Mouse (Mus musculus) fibroblast of lung, adult 2 months (primary cell): ENCODE measurements around the gene Efr3b.

Source experiments
- DNase-seq: peaks from one replicate; pipeline ENCODE4 v3.0.0-alpha.2; 2011; ENCODE audit warnings: low read depth

Gene Efr3b

DNA sequence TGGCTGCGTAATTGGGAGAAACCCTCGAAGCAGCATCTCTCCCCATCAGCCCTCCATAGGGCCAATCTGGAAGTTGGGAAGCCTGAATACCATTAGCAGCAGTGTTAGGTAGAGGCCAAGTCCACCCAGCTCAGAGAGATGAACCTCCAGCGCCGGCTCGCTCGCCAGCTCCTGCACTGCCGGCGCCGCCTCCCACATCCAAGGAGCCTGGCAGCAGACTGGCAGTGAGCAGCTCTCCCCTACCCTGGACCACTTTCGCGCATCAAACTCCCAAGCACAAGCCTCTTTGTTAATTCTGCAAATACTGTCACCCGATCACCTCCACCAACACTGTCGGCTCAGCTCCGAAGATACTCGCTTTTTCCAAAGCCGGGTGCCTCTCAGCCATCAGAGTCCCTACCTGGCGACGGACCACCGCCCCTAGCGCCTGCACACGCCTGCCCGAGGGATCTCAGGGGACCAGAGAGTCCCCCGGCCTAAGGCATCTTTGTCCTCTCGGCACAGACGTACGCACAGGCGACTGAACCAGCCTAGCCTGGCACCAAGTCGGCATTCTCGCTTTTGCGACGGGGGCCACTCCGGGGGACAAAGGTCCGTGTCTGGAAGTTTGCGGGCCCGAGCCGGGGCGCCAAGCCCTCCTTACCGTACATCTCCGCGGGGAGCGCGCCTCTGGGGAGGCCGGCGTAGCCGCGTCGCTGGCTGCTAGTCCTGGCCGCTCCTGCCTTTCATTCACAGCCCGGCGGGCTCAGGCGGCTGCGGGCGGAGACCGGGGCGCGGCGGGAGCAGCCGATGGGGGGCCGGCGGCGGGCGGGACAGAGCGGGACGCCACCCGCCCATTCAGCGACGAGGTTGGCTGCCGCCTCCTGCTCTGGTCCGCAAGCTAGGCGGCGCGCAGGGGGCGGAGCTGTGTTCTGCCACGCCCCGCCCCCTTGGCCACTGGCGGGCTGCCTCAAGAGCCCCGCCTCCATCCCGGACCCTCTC lies at the start of gene Efr3b:
Gene Efr3b, minus strand, starts transcription at position 855 of the 981 bp plus-strand sequence.
- peak; percentile 24 for DNase-seq

DNA sequence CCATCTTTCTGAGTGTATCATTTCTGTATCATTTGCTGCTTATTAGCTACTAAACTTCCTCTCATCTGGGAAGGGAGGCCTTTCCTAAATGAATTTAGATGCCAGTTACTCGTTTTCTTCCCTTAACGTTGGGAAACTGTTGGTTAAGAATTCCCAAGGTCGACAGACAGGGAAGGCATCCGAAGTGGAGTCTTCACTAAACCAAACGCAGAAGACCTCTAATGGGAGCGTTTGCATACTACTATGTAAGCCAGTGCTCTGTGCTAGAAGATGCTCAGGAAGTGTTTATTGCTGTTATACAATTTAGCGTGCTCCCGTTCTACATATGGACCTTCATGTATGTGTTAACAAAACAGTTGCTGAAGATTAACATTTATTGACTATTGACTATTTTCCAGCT lies 44.7 kb upstream of the Efr3b start:
- no peak for DNase-seq

DNA sequence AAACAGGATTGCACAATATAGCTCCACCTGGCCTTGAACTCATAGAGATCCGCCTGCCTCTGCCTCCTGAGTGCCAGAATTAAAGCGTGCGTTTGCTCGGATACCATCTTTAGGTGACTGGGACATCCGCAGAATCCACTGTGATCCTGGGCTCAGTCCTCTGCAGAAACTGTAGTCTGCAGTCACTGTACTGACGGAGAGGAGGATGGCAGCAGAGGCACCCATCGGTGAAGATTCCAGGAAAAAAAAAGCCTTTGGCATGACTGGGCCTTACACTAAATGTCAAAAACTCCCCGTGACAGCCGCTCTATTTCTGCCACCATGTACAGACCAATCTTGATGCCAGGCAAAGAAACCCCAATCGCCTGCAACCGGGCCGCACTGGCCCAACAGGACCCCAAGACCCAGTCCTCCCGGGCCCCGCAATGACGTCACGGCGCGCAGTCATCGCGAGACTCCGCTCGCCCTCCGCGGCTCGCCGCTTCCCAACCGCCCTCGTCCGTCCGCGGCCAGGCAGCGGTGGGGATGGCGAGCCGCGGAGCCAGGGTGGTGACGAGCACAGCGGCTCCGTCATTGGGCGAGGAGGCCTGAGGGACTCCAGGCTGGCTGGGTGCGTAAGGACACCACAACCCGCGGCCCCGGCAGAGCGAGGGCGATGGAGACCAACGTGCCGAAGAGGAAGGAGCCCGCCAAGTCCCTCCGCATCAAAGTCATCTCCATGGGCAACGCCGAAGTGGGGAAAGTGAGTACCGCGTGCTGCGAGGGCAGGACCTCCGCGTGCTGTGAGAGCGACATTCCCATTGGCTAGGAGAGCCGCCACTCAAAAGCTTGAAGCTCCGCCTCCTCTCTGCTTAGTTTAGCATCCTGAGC lies 43.7 kb upstream of the Efr3b start, which contains the start of gene Dnajc27:
Gene Dnajc27, plus strand, starts transcription at position 452 of the 870 bp plus-strand sequence.
- DNase-seq: peak; percentile 93

DNA sequence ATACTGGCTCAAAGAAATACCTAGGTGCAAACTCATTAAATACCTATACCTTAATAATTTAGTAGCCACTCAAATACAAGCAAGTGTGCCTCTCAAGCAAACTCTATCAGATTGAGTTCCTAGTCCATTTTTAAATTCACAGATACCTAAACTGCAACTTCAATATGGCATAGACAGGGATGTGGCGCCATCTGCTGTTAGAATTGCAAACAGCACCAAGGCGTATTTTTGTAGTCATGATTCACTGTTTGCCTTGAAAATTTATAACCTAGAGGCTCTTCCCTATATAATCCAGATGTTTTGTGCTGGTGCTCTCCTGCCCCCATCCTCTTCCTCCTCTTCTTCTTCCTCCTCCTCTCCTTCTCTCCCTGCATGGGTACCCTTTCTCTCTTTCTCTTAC lies 41.6 kb upstream of the Efr3b start:
- peak; percentile 50 for DNase-seq

DNA sequence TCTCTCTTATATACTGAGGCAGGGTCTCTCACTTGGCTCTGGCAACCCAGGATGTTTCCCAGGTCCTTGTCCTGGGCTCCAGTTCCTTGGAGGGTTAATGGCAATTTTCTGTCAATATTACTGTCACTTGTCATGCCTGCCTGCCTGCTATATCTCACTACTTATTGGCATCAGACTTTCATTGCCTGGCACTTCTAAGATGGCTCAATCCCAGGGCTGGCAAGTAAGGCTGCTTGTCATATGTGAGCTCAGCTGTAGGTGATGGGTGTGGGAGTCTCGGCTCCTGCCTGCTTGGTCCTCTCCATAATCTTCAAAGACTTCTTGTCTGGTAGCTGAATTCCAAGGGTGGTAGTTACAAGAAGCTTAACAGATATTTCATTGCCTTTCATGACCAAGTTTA lies 39.4 kb upstream of the Efr3b start:
- no peak for DNase-seq

DNA sequence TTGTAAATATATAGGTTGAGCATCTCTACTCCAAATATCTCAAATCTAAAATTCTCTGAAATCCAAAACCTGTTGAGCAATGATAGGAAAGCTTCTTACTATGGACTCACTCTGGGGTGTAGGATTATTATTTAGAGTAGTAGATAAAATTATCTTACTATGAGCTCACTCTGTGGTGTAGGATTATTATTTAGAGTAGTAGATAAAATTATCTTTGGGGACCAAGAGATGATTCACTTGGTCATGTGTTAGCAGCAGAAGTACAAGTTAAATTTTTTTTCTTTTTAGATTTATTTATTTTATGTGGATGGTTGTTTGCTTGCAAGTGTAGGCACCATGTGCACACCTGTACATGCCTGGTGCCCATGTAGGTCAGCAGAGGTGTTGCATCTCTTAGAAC lies 37.7 kb upstream of the Efr3b start:
- no peak for DNase-seq

DNA sequence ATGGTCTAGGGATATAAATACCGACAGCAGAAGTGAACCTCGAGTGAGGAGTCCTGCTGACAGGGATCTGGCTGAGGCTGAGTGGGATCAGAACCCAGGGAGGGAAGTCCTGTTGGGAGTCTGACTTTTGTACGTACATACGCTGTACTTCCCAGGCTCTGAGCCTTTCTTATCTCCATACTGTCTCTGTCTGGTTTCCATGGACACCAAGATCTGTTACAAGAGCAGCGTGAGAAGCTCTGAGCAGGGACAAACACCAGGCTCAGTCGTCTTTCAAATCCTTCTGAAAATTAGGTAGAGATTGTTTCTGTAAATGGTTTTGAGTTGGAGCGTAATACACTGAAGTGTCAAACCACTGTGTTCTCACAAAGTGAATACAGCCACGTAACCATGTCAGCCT lies 36.7 kb upstream of the Efr3b start:
- DNase-seq: no peak

DNA sequence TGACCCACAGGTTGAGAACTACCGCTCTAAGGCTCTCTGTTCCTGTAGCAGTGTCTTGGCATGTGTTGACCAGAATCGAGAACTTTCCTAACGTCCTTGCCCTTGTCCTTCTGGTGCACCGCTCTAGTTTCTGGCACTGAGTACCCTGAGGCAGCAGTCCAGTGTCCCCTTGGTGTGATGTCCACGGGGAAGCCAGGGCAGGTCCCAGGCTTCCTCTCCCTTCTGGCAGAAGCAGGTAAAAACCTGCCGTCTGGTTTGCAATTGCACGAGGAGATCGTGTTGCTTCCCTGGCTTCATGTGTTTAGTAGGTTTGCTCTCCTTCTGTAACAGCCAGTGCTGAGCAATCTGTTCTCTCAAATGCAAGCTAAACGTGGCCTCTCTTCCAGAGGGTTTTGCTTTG lies 33.0 kb upstream of the Efr3b start:
- no peak for DNase-seq

DNA sequence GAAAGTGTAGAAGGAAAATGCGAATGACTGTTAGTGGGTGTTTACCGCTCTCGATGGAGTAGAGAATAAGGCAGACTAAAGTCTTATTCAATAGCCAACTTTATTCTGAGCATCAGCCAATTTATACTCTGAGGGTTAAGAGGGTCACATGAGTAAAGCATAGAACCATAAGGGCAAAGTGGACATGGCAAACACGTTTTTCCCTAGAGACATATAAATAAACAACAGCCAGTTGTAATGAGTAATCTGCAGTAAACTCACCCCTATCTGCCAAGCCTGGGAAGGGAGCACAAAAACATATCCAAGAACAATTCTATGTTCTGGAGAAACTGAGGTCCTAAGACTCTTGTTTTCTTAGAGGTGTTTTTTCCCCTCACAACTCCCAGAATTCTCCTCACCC lies 29.8 kb upstream of the Efr3b start:
- DNase-seq: no peak

DNA sequence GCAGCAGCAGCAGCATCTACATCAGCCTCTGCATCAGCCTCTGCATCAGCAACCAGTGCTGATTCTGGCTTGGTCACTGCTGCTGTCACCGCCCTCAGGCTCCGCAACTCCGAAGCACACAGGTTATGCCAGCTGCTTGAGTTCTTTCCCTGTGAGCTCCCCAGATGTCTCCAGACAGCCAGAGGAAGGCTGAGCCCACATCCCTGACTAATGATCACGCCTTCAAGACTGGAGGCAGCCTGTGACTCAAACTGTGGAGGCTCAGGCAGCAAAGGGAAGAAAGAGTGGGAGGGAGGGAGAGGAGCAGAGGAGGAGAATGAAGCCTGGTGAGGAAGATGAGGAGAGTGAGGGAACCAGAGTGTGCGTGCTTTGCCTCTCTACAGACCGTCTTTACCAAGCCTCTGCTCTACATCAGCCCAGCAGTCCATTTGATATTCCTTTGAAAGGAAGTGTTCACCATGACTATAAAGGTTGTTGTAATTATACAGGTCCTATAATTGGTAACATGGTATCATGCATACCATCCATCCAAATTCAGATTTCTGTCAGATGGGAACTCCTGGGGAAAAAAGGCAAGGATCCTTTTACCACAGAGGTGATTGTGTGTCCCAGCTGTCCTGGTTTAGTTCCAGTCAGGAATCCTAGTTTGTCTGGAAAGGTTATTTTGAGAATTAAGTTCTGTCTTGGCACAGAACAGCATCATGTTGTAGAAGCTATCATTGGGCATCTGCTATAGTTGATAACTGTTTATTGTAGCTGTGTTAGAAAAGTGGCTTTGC lies 28.2 kb upstream of the Efr3b start:
- peak; percentile 19 for DNase-seq

DNA sequence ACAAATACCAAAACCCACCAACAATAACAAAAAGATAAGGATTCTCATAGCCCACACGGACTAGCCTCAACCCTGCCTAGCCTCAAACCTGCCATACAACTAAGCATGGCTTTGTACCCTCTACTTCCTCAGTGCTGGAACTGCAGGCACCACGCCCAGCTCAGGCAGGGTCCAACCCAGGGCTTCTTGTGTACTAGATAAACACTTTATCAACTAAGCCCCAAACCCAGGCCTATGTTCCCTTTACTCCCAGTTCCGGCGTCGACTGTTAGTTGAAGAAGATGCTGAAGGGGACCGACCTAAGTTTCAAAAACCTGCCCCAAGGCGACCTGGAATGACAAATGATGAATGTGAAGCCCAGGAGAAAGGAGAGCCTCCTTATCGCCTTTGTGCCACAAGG lies 27.2 kb upstream of the Efr3b start:
- no peak for DNase-seq

DNA sequence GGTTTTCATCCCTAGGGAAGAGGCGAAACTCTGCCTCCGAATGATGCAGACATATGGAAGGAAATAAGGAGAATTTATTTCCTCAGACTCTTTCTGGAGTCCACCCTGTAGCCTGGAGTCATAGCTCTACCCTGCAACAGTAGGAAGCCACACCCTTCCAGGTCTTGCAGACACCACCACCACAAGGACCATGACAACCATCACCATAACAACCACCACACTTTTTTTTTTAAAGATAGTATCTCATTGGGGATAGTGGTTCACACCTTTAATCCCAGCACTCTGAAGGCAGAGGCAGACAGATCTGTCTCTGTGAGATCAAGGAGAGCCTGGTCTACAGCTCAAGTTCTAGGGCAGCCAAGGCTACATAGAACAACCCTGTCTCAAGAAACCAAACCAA lies 26.8 kb upstream of the Efr3b start:
- DNase-seq: no peak

DNA sequence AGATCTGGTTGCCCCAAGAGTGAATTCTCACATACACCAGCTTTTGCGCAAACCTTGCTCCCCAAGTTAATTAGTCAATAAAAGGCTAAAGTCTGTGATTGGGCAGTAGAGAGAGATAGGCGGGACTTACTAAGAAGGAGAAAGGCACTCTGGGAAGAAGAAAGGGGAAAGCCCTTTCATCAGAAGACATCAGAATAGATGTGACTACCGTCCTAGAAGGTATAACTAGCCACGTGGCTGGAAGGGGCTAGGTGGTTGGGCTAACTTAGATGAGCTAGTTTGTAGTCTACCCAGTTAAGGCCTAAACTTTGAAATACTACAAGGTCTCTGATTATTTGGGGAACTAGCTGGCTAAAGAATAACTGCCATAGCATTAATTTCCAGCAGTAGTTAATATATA lies 21.0 kb upstream of the Efr3b start:
- no peak for DNase-seq

DNA sequence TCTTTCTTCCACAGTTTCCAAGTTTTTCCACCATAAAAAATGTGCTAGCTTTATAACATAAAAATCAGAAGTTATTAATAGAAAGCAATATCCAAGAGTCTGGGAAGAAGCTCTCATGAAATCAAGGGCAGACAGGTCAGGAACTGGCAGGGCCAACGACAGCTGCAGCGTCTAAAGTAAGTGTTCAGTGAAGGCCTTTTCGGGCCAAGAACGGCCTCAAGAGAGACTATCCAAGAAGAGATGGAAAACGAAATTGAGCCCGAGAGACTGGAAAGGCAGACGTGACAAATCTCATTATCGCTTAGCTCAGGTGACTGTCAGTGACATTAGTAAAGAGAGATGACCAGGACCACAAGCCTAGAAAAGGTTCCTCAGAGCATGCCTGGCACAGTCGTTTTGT lies 19.6 kb upstream of the Efr3b start:
- no peak for DNase-seq

DNA sequence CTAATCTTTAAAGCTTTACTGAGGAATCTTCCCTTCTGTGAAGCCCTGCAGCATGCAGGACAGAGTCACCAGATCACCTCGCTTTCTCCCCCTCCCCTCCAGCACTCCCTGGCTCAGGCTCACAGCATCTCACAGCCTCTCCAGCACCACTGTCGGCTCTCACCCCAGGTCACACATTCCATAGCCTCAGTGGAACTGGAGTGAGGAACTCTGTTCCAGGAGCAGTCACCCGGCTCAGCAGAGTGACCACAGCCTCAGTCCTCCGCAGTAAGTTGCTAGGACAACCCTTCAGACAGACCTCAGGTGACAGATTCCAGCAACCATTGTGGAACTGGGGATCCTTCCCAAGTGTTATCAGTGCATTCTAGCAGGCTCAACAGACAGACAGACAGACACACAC lies 16.1 kb upstream of the Efr3b start:
- DNase-seq: no peak

DNA sequence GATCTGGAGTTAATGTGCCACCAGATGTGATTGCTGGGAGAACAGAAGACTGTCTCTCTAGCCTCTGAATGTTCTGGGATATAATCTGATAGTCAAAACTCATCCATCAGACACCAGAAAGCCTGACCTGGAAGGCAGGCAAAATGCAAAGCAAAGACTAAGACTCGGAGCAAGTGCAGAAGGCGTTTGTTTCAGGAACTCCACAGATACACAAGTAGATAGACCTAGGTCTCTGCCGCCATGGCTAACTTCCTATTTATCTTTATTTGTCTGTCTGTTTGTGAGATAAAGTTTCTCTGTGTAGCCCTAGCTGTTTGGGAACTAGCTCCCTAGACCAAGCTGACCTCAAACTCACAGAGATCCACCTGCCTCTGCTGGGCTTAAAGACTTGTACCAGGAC lies 14.9 kb upstream of the Efr3b start:
- DNase-seq: no peak

DNA sequence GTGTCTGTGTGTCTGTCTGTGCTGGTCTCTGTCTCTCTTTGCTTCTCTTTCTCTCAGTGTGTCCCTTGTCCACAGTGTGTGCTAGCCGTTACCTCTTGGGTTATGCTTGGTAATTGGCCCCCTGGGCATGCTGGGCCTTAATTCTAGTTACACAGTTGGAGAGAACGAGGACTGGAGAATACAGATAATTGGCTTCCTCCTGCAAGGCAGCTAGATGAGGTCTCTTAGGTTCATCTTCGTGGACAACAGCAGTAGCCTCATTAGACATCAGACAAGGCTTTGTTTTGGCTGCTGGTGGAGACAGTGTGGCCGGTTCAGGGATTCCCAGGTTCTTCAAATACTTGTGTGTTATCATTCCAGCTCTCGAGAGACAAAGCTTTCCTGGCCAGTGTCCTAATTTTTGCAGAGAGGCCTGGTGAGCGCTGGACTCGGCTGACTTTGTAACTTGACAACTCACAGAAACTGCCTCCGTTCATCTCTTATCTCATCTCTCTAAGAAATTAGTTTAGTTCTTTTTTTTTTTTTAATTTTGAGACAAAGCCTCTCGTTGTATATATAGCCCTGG lies 12.2 kb upstream of the Efr3b start:
- no peak for DNase-seq

DNA sequence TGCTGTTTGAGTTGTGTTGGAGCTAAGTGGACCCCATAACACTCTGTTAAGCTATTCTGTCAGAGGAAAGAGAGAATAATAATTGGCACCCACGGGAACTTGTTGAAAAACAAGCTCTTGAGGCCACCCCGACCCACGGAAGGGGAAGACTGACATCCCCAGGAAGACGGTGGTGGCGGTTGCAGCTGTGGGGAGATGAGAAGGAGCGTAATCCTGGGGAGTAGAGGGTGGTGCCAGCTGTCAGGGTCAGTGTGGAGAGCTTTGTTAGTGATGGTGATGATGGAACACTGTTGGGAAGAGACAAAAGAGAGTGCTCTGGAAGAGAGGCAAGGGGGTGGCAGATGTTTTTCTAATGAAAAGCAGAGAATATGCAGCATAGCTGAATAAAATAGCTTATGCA lies 9.3 kb upstream of the Efr3b start:
- no peak for DNase-seq

DNA sequence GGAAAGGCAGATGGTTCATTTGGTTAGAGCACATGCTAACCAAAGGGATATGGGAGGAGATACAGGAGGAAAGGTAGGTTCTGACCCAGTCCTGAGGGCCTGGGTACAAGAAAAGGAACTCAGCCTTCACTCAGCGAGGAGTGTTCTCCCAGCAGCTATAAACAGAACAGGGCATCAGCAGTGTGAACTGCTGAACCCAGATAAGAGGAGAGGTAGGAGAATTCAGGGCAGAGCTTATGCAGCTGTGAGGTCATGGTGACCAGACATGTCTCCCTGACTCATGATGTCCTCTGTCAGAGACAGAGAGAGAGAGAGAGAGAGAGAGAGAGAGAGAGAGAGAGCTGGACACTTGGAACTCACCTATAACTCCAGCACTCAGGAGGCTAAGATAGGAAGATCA lies 7.3 kb upstream of the Efr3b start:
- DNase-seq: no peak

DNA sequence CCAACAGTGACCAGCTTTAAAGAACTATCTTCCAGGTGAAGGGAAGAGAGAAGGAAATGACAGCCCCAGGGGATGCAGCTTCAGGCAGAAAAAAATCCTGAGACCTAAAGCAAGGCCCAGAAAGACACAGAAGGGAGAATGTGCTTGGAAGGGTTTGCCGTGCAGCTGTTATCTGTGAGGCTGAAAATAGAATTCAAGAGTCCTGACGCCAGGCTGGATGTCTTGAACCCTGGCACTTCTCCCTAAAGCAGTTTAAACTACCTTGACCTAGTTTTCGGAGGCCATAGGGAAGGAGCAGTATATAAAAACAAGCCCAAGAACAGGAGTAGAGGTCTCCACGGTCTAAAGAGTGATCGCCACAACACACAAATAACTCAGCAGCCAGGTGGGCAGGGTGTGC lies 3.7 kb upstream of the Efr3b start:
- no peak for DNase-seq

DNA sequence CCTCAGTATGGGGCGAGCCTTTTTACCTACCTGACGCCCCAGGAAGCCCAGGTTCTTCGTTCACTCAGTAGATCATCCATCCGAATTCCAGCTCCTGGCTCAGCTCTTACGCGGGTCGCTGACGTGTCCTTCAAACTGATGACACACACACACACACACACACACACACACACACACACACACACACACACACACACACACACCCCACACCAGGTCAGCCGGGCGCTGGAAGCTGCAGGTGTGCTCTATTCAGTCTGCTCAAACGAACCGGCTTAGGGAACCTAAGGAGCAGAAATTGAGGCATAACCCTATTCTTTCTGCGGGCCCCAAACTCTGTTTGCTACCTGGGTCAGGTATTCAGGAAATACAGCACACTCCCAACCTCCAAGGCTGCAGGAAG lies 331 bp upstream of the Efr3b start:
- DNase-seq: no peak

DNA sequence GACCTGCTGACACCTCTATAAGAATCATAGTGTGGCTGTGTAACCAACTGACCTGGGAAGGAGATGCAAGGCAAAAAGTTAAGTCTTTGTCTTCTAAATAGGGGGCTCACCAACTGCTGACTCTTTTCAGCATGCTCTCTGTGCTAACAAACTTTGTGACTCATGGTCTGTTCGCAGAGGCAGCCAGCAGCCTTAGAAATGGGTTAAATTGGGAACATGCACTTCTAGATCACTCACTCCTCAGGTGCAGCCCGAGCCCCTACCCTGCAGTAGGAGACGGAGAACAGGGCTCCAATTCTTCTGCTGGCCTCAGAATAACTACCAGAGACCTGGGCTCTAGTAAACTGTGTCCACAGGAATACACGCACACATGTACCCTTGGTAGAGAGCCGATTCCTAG lies 1.2 kb downstream of the Efr3b start:
- DNase-seq: no peak
